In the genomic region with DNA sequence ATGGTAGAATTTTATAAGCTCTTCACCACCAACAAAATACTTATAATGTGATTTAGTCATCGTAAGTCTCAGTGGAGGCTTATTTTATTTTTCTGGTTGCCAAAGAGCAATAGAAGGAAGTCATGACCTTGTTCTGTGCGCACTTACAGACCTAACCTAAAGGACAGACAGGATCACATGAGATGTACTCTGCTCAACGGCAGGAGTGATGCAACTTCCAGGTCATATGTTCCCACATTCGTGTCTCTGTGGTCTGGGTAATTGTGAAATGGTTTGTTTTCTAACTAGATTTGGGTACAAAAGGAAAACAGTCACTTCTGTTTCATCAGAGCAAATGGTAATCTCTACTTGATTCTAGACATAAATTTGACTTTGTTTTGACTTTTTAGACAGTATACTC, we compare ENCODE assay signal across 11 mouse cellular contexts.
DNase-seq lines count a peak whose midpoint lies in the region; ATAC-seq lines count a peak whose summit lies in the region.
"Had no signal": no experiment of that assay in that cellular context is flagged by ENCODE, and none has a peak within 500 bp of the region (broad histone marks: within the 10 kb centered on the region; RNA-seq: fewer than 3 reads in every experiment).

No protein-coding gene starts in this region.

- DNase-seq in heart, adult 11 months, result peak; percentile 94
- DNase-seq in heart, postnatal 25 days (ENCODE audit: low spot score), result no peak
- DNase-seq in MN1 (ENCODE audit: low spot score), result peak; percentile 52
- DNase-seq in liver, embryonic 11.5 days (ENCODE audit: low spot score), result no peak
- DNase-seq in cerebellum, adult 9-10 months, result no peak
- no peak for DNase-seq in gastrocnemius, postnatal 10 days
- DNase-seq in frontal cortex, postnatal 10 days (ENCODE audit: low spot score in 2 of 2), result no peak
- DNase-seq: right cerebral cortex, adult 18-20 months had no signal

- H3K27me3 ChIP-seq in liver, embryonic 11.5 days (replicated peaks; ENCODE audit: control insufficient read depth, insufficient read depth, low read length), result no peaks in the 10 kb centered on the region
- H3K27me3 ChIP-seq: midbrain, embryonic 12.5 days had no signal

- ATAC-seq in liver, embryonic 11.5 days (replicated peaks; ENCODE audit: low FRiP score), result no peak
- ATAC-seq in megakaryocyte progenitor cell, adult 5-6 weeks (replicated peaks; ENCODE audit: poor library complexity), result peak; percentile 94
- ATAC-seq: hindbrain, embryonic 16.5 days had no signal

- WGBS in liver, embryonic 11.5 days, result 54% methylated on average over 4 of the region's 4 CpGs

- peak overlapping the region; percentile 11 for H3K27ac ChIP-seq in liver, embryonic 11.5 days (ENCODE audit: low read depth, low read length)
- H3K27ac ChIP-seq: midbrain, embryonic 12.5 days had no signal

- H3K4me1 ChIP-seq in liver, embryonic 11.5 days (replicated peaks; ENCODE audit: control insufficient read depth, insufficient read depth, low read length), result peaks cover 18% of the 10 kb centered on the region
- H3K4me1 ChIP-seq: midbrain, embryonic 12.5 days had no signal

- intact Hi-C loops in heart, postnatal 25 days (cut with DNase I), result no loop called here

- H3K36me3 ChIP-seq in liver, embryonic 11.5 days (ENCODE audit: control insufficient read depth, insufficient read depth, low read length), result no peaks in the 10 kb centered on the region
- H3K36me3 ChIP-seq: midbrain, embryonic 12.5 days had no signal

- no peaks in the 10 kb centered on the region for H3K9me3 ChIP-seq in liver, embryonic 11.5 days (ENCODE audit: control insufficient read depth, low read length)
- H3K9me3 ChIP-seq: midbrain, embryonic 12.5 days had no signal

- H3K9ac ChIP-seq in liver, embryonic 11.5 days (ENCODE audit: low read depth, low read length), result no peak overlapping the region
- H3K9ac ChIP-seq: midbrain, embryonic 12.5 days had no signal

- H3K4me3 ChIP-seq in liver, embryonic 11.5 days (ENCODE audit: low read depth, low read length), result no peak overlapping the region
- H3K4me3 ChIP-seq: midbrain, embryonic 12.5 days had no signal

- no peak overlapping the region for H3K4me2 ChIP-seq in liver, embryonic 11.5 days
- H3K4me2 ChIP-seq: midbrain, embryonic 12.5 days had no signal

Comparison
In these comparisons a context has a peak if more than half of its experiments do, and no peak if none do; other contexts are left out.
1. DNase-seq: peak in heart, adult 11 months (single experiment) and MN1 (single experiment); none in heart, postnatal 25 days (single experiment), liver, embryonic 11.5 days (single experiment), cerebellum, adult 9-10 months (single experiment), gastrocnemius, postnatal 10 days (single experiment) and frontal cortex, postnatal 10 days (0 of 2).